Mouse (Mus musculus) thymus, postnatal 0 days (tissue): ENCODE measurements at regions not wholly inside any gene's neighbourhood (a gene's known extent, or its start where the extent isn't known, plus 50 kb on each side); places are given as distances from the start of the nearest gene placed in this dataset.
A peak's percentile ranks its signal among the peaks of the same experiment; 100 is the strongest.

Experiments
- DNase-seq: peaks from one replicate; pipeline ENCODE4 v3.0.0-alpha.2; 2015; ENCODE audit warnings: low spot score

DNA sequence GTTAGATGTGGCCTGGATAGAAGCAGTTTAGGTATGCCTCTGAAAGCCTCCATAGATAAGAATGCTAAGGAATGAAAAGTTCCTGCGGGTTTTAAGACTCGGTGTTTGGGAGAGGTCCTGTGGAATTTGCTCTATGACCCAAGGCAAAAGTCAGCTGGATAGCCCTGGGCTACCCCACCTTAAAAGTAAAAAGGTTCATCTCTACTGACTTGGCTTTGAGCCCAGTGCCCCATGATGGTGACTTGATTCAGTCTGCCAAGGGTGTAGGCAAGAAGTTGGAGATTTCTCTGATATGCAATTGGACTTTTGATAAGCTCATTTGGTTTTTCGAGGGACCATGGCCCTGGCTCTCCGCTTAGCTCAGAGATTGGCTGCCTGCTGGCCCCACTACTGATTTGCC, 78.8 kb upstream of the Herc3 start:
- DNase-seq, result no peak

DNA sequence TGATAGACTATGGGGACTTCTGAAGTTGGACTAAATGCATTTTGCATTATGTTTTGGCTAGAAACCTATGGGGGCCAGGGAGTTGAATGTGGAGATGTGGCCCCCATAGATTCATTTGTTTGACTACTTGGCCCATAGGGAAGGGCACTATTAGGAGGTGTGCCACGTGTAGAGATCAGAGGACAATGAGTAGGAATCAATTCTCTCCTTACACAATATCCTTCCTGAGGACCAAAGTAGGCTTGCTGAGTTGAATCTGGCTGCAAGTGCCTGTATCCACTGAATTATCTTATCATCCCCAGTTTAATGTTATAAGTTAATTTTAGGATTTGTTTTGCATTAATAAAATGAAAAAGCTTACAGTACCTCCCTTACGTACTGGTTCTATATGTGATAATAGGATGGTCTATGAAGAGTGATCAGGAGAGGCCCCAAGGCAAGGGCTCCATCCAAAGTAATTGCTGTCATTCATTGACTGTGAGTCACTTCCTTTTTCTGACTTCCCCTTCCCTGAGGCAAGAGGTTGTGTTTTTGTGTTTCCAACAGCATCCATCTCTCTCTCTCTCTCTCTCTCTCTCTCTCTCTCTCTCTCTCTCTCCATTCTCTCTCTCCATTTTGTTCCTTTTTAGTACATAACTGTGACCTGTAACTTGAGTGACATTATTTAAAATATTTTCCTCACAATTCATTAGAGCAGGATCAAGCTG, 74.8 kb upstream of the Herc3 start:
- DNase-seq, result no peak

DNA sequence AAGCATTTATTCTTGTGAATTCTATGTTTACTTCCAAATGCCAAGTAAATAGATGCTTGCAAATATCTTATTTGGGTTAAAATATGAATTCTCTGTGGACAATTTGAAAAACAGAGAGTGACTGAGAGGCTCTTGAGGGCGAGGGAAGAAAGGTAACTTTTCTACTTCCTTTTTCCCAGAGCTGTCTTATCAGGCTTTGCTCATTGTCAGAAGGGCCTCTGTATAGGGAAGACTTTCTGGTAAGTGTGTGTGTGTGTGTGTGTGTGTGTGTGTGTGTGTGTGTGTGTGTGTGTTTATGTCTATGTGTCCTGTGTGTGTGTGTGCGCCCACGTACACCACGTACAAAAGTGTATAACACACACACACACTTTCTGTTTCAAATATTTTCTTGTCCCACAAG, 73.9 kb upstream of the Herc3 start:
- DNase-seq, result no peak

GRCm38 (mm10) chr6:58770654-58771218, 60.5 kb upstream of the Herc3 start:
- DNase-seq, result peak; percentile 69

DNA sequence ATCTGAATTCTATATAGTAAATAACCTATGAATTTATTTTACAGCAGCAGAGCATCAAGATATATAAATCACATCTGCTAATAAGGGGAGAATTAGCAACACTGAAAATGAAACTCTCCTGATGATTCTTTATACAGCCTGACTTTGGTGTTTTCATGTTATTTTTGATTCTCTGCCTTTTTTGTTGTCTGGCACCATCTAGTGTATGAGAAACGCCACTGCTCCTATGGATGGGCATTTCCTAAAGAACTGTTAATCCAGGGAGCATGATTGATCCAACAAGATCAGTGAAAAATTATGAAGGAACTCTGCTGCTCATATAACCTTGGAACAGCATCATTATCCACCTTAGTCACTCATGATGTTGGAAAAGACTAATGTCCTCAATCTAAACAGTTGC, 59.3 kb upstream of the Herc3 start:
- DNase-seq, result peak; percentile 8
